Mouse (Mus musculus) thymus, postnatal 25 days (tissue): ENCODE results near the gene Tnfaip8l2.
"Not testable (repeated sequence)": the region's sequence is repeated elsewhere in the genome, so short reads cannot be mapped to it uniquely, and the experiment has no call there.

Experiments
- DNase-seq: peaks from one replicate; pipeline ENCODE4 v3.0.0; 2022

Gene Tnfaip8l2

GRCm38 (mm10) chr3:95159987-95160963, 18.1 kb upstream of the Tnfaip8l2 start, which contains the start of gene Sema6c:
Sema6c (plus strand) TSS chr3:95160457.
- DNase-seq: peak; percentile 86

- DNase-seq: no peak
Observed at GRCm38 (mm10) chr3:95159511-95159986, 17.4 kb upstream of the Tnfaip8l2 start.

- DNase-seq: peak; percentile 76
Observed at GRCm38 (mm10) chr3:95153874-95154273, 11.7 kb upstream of the Tnfaip8l2 start.

- no peak for DNase-seq
Observed at GRCm38 (mm10) chr3:95147924-95148323, 5.8 kb upstream of the Tnfaip8l2 start.

GRCm38 (mm10) chr3:95142617-95143011, 454 bp upstream of the Tnfaip8l2 start:
- peak; percentile 91 for DNase-seq

- peak; percentile 85 for DNase-seq
Observed at GRCm38 (mm10) chr3:95141474-95141873, 686 bp downstream of the Tnfaip8l2 start.

GRCm38 (mm10) chr3:95140795-95141194, 1.4 kb downstream of the Tnfaip8l2 start:
- no peak for DNase-seq

GRCm38 (mm10) chr3:95140289-95140595, 1.9 kb downstream of the Tnfaip8l2 start:
- no peak for DNase-seq

GRCm38 (mm10) chr3:95139586-95140288, 2.4 kb downstream of the Tnfaip8l2 start:
- no peak for DNase-seq

GRCm38 (mm10) chr3:95136336-95136735, 5.8 kb downstream of the Tnfaip8l2 start:
- DNase-seq: no peak

GRCm38 (mm10) chr3:95135433-95136052, 6.6 kb downstream of the Tnfaip8l2 start:
- DNase-seq: peak; percentile 27

- DNase-seq: peak; percentile 26
Observed at GRCm38 (mm10) chr3:95135023-95135422, 7.1 kb downstream of the Tnfaip8l2 start.

GRCm38 (mm10) chr3:95134133-95134532, 8.0 kb downstream of the Tnfaip8l2 start:
- DNase-seq: not testable (repeated sequence)

- DNase-seq: peak; percentile 89
Observed at GRCm38 (mm10) chr3:95133680-95134101, 8.5 kb downstream of the Tnfaip8l2 start, which contains the start of the genes Scnm1 and Lysmd1. Scnm1 (minus strand) TSS chr3:95134011. Lysmd1 (plus strand) TSS chr3:95134088.

- DNase-seq: no peak
Observed at GRCm38 (mm10) chr3:95133176-95133575, 9.0 kb downstream of the Tnfaip8l2 start.

- not testable (repeated sequence) for DNase-seq
Observed at GRCm38 (mm10) chr3:95132389-95132788, 9.8 kb downstream of the Tnfaip8l2 start.

- DNase-seq: no peak
Observed at GRCm38 (mm10) chr3:95130081-95130480, 12.1 kb downstream of the Tnfaip8l2 start.

- DNase-seq: no peak
Observed at GRCm38 (mm10) chr3:95129226-95129651, 12.9 kb downstream of the Tnfaip8l2 start.

GRCm38 (mm10) chr3:95124972-95125371, 17.2 kb downstream of the Tnfaip8l2 start:
- no peak for DNase-seq

- DNase-seq: peak; percentile 34
Observed at GRCm38 (mm10) chr3:95124246-95124645, 17.9 kb downstream of the Tnfaip8l2 start, which contains the start of gene Tmod4. Tmod4 (plus strand) TSS chr3:95124476.

- no peak for DNase-seq
Observed at GRCm38 (mm10) chr3:95121580-95121979, 20.6 kb downstream of the Tnfaip8l2 start.

- no peak for DNase-seq
Observed at GRCm38 (mm10) chr3:95117751-95118150, 24.4 kb downstream of the Tnfaip8l2 start.

GRCm38 (mm10) chr3:95112760-95113159, 29.4 kb downstream of the Tnfaip8l2 start:
- DNase-seq: no peak
